Mouse (Mus musculus) liver, embryonic 14.5 days (tissue): ENCODE results near the gene Zfp827. TPM values are rescaled to one million over a fixed set of nuclear protein-coding genes. Genes with fewer than 3 reads are reported as not detected.

Experiments used
- ATAC-seq: fragments of 200-750 bp; cut with Nextera tagmentation; 2 replicates; pipeline ENCODE4 v1.8.0; 2017; ENCODE audit warnings: moderate number of reproducible peaks, mild to moderate bottlenecking, moderate library complexity; ENCODE audit not compliant: insufficient read depth
- DNase-seq, 3 experiments: peaks; one replicate each; pipeline ENCODE4 v3.0.0-alpha.2; 2012 to 2013; ENCODE audit warnings: low read depth in 3 of 3, low spot score in 3 of 3
- H3K27ac ChIP-seq: fragments of 300-500 bp; sonication (generic); 2 replicates; pipeline ENCODE4 v1.5.1; 2014; ENCODE audit warnings: moderate library complexity, mild to moderate bottlenecking, control low read depth, inconsistent platforms
- H3K27me3 ChIP-seq: fragments of 300-500 bp; sonication (generic); 2 replicates; pipeline ENCODE4 v1.6.1; 2014; ENCODE audit warnings: mild to moderate bottlenecking, low read length, moderate library complexity; ENCODE audit not compliant: control insufficient read depth, insufficient read depth
- H3K36me3 ChIP-seq: fragments of 300-500 bp; sonication (generic); replicated peaks from 2 replicates; pipeline ENCODE4 v1.6.1; 2014; ENCODE audit warnings: low read depth; ENCODE audit not compliant: control insufficient read depth, insufficient read depth
- H3K4me1 ChIP-seq, 2 experiments: fragments of 200-500 bp in 1 of 2; fragments of 300-500 bp in 1 of 2; sonication (generic) in 1 of 2; replicated peaks; 2 replicates each; pipeline ENCODE4 v1.6.1; 2012 to 2014; ENCODE audit warnings: antibody characterized with exemption in 1 of 2, inconsistent platforms in 1 of 2, low read length in 1 of 2; ENCODE audit not compliant: control insufficient read depth in 2 of 2, insufficient read depth in 2 of 2
- H3K4me2 ChIP-seq: fragments of 300-500 bp; sonication (generic); 2 replicates; pipeline ENCODE4 v1.6.1; 2014; ENCODE audit warnings: low read depth, mild to moderate bottlenecking, control low read depth, moderate library complexity
- H3K4me3 ChIP-seq, 2 experiments: fragments of 200-500 bp in 1 of 2; fragments of 300-500 bp in 1 of 2; sonication (generic) in 1 of 2; 2 replicates each; pipeline ENCODE4 v1.5.1; 2012 to 2014; ENCODE audit warnings: low read depth in 2 of 2, low read length in 2 of 2, mild to moderate bottlenecking in 2 of 2, control low read depth in 1 of 2, inconsistent platforms in 1 of 2, moderate library complexity in 1 of 2; ENCODE audit not compliant: insufficient read depth in 1 of 2
- H3K9ac ChIP-seq: fragments of 300-500 bp; sonication (generic); replicated peaks from 2 replicates; pipeline ENCODE4 v1.6.1; 2014; ENCODE audit warnings: mild to moderate bottlenecking, control low read depth, moderate library complexity
- H3K9me3 ChIP-seq: fragments of 300-500 bp; sonication (generic); 2 replicates; pipeline ENCODE4 v1.6.1; 2016; ENCODE audit warnings: low read length, mixed read lengths; ENCODE audit not compliant: control insufficient read depth
- CTCF ChIP-seq: IDR thresholded peaks from 2 replicates; pipeline ENCODE4 v1.5.1; 2016; ENCODE audit warnings: antibody characterized with exemption, low read depth, control low read depth
- EP300 ChIP-seq: IDR thresholded peaks from 2 replicates; pipeline ENCODE4 v1.6.1; 2016; ENCODE audit warnings: antibody characterized with exemption, low read depth
- WGBS: fragments of 180-500 bp; shearing (Covaris S2); extraction: QIAGEN DNeasy Blood & Tissue Kit; methylation state at CpG from one replicate; pipeline ENCODE4 v1.1.7; 2014; ENCODE audit not compliant: insufficient replicate concordance; 5-methylcytosine and 5-hydroxymethylcytosine counted together
- polyA plus RNA-seq, 2 experiments: library from polyadenylated mRNA; depleted of rRNA in 1 of 2; stranded (reverse) in 1 of 2; unstranded in 1 of 2; fragments of >200 nt; fragmentation: Nextera tagmentation in 1 of 2; extraction: Ambion mirVana in 1 of 2; gene quantifications; 2 replicates each; pipeline versions ENCODE4 v1.2.1 to v1.2.3; 2012 to 2014

The Zfp827 gene
- polyA plus RNA-seq, 2 experiments = 0.63 to 1.1 TPM

GRCm38 (mm10) chr8:79074986-79075385 lies 46.7 kb downstream of the Zfp827 start:
- DNase-seq = no peak
- Histone ChIP-seq H3K4me1 (peaks cover 0 to 3% of the 10 kb centered on the region in 2 experiments; a peak in 1 of 4 replicates), H3K27ac (no peak overlapping the region), H3K9me3 (no peaks in the 10 kb centered on the region), H3K36me3 (no peaks in the 10 kb centered on the region), H3K4me2 (no peak overlapping the region), H3K27me3 (no peaks in the 10 kb centered on the region), H3K4me3 (no peak overlapping the region), H3K9ac (no peak overlapping the region)
- 70% methylated on average over 9 of the region's 9 CpGs for WGBS
- TF ChIP-seq CTCF = no peak
- no peak for TF ChIP-seq EP300
- no peak for ATAC-seq

GRCm38 (mm10) chr8:79077256-79077655 lies 49.0 kb downstream of the Zfp827 start:
- TF ChIP-seq EP300 (no peak), CTCF (no peak)
- WGBS = 74% methylated on average over 5 of the region's 5 CpGs
- Histone ChIP-seq H3K9ac (no peak overlapping the region), H3K9me3 (no peaks in the 10 kb centered on the region), H3K27ac (no peak overlapping the region), H3K4me3 (no peak overlapping the region), H3K4me2 (no peak overlapping the region), H3K27me3 (no peaks in the 10 kb centered on the region), H3K36me3 (no peaks in the 10 kb centered on the region), H3K4me1 (peaks cover 0 to 3% of the 10 kb centered on the region in 2 experiments; a peak in 1 of 4 replicates)
- DNase-seq (no peak), ATAC-seq (no peak)

GRCm38 (mm10) chr8:79078556-79079195 lies 50.4 kb downstream of the Zfp827 start:
- H3K4me2 ChIP-seq = no peak overlapping the region
- H3K27me3 ChIP-seq = no peaks in the 10 kb centered on the region
- H3K36me3 ChIP-seq = no peaks in the 10 kb centered on the region
- H3K9me3 ChIP-seq = no peaks in the 10 kb centered on the region
- H3K4me1 ChIP-seq = peaks cover 0 to 3% of the 10 kb centered on the region in 2 experiments; a peak in 1 of 4 replicates
- WGBS = 56% methylated on average over 11 of the region's 11 CpGs
- H3K27ac ChIP-seq = no peak overlapping the region
- DNase-seq (no peak), ATAC-seq (no peak)
- TF ChIP-seq EP300 (no peak), CTCF (no peak)
- H3K4me3 ChIP-seq = no peak overlapping the region
- no peak overlapping the region for H3K9ac ChIP-seq

GRCm38 (mm10) chr8:79079196-79079561 lies 50.9 kb downstream of the Zfp827 start:
- H3K9me3 ChIP-seq = no peaks in the 10 kb centered on the region
- 73% methylated on average over 3 of the region's 3 CpGs for WGBS
- H3K4me2 ChIP-seq = no peak overlapping the region
- H3K4me3 ChIP-seq = no peak overlapping the region
- TF ChIP-seq CTCF (no peak), EP300 (no peak)
- ATAC-seq = no peak
- no peaks in the 10 kb centered on the region for H3K27me3 ChIP-seq
- H3K36me3 ChIP-seq = no peaks in the 10 kb centered on the region
- H3K4me1 ChIP-seq = peaks cover 0 to 3% of the 10 kb centered on the region in 2 experiments; a peak in 1 of 4 replicates
- H3K9ac ChIP-seq = no peak overlapping the region
- no peak for DNase-seq
- H3K27ac ChIP-seq = no peak overlapping the region

GRCm38 (mm10) chr8:79080096-79080739 lies 52.0 kb downstream of the Zfp827 start:
- ATAC-seq = no peak
- Histone ChIP-seq H3K4me1 (0 out of 4 replicates have a peak, but pooled peaks cover 0 to under 1% of the 10 kb centered on the region in 2 experiments), H3K9ac (no peak overlapping the region), H3K27me3 (no peaks in the 10 kb centered on the region), H3K27ac (no peak overlapping the region), H3K4me2 (no peak overlapping the region), H3K4me3 (no peak overlapping the region), H3K9me3 (no peaks in the 10 kb centered on the region), H3K36me3 (no peaks in the 10 kb centered on the region)
- no peak for DNase-seq
- 46% methylated on average over 6 of the region's 6 CpGs for WGBS
- no peak for TF ChIP-seq EP300
- TF ChIP-seq CTCF = no peak
